Mouse (Mus musculus): ENCODE results near the gene Rabep1.

Gene Rabep1

GRCm38 (mm10) chr11:70906681-70907080 is 62.1 kb downstream of the Rabep1 start:
- no peak for DNase-seq

GRCm38 (mm10) chr11:70911323-70911722 is 66.7 kb downstream of the Rabep1 start:
- no peak for DNase-seq

- no peak for DNase-seq
These were observed 67.3 kb downstream of the Rabep1 start for GRCm38 (mm10) chr11:70911920-70912319.

- DNase-seq = no peak
These were observed 73.3 kb downstream of the Rabep1 start for GRCm38 (mm10) chr11:70917896-70918295.

- no peak for DNase-seq
These were observed 74.9 kb downstream of the Rabep1 start for GRCm38 (mm10) chr11:70919524-70919923.

GRCm38 (mm10) chr11:70931461-70931860 is 86.9 kb downstream of the Rabep1 start:
- DNase-seq = no peak

- DNase-seq = no peak
These were observed 90.7 kb downstream of the Rabep1 start for GRCm38 (mm10) chr11:70935316-70935715.

GRCm38 (mm10) chr11:70942596-70942995 is 98.0 kb downstream of the Rabep1 start:
- DNase-seq = no peak

- no peak for DNase-seq
These were observed 99.1 kb downstream of the Rabep1 start for GRCm38 (mm10) chr11:70943651-70944050.

GRCm38 (mm10) chr11:70944935-70945817 is 100.6 kb downstream of the Rabep1 start:
- no peak for DNase-seq

GRCm38 (mm10) chr11:70954711-70955110 is 110.1 kb downstream of the Rabep1 start:
- DNase-seq = no peak

GRCm38 (mm10) chr11:70960786-70961554 is 116.4 kb downstream of the Rabep1 start:
- no peak for DNase-seq

GRCm38 (mm10) chr11:70964222-70964907 is 119.8 kb downstream of the Rabep1 start:
- DNase-seq = no peak

- no peak for DNase-seq
These were observed 124.8 kb downstream of the Rabep1 start for GRCm38 (mm10) chr11:70969271-70969794.

- peak; percentile 95 to 97 for DNase-seq
These were observed 125.4 kb downstream of the Rabep1 start, which contains the start of the genes Nup88 and Rpain for GRCm38 (mm10) chr11:70969821-70970559. TSS of gene Nup88 (minus strand) at chr11:70969973. TSS of gene Rpain (plus strand) at chr11:70970213.

- peak in 1 of 2 experiments; percentile 6 for DNase-seq
These were observed 126.3 kb downstream of the Rabep1 start for GRCm38 (mm10) chr11:70970560-70971540.

- DNase-seq = no peak
These were observed 128.0 kb downstream of the Rabep1 start for GRCm38 (mm10) chr11:70972586-70972985.

GRCm38 (mm10) chr11:70973947-70974346 is 129.4 kb downstream of the Rabep1 start:
- no peak for DNase-seq

- DNase-seq = no peak
These were observed 130.6 kb downstream of the Rabep1 start for GRCm38 (mm10) chr11:70975193-70975592.

GRCm38 (mm10) chr11:70977293-70977692 is 132.7 kb downstream of the Rabep1 start:
- no peak for DNase-seq

GRCm38 (mm10) chr11:70980232-70980631 is 135.7 kb downstream of the Rabep1 start:
- no peak for DNase-seq
